Mouse (Mus musculus) heart, postnatal 0 days (tissue): ENCODE data around the gene Cnot3. TPM values are rescaled to one million over a fixed set of nuclear protein-coding genes. Genes with fewer than 3 reads are reported as not detected.
"Not testable (repeated sequence)": the region's sequence is repeated elsewhere in the genome, so short reads cannot be mapped to it uniquely, and the experiment has no call there.

Source experiments
- ATAC-seq: fragments of 200-750 bp; cut with Nextera tagmentation; 2 replicates; pipeline ENCODE4 v1.8.0; 2017; ENCODE audit warnings: low read depth, moderate number of reproducible peaks, moderate library complexity; ENCODE audit not compliant: insufficient read depth
- DNase-seq: peaks from one replicate; pipeline ENCODE4 v3.0.0-alpha.2; 2016; ENCODE audit warnings: low spot score
- H3K27ac ChIP-seq: fragments of 300-500 bp; sonication (generic); 2 replicates; pipeline ENCODE4 v1.5.1; 2014; ENCODE audit warnings: low read depth, mild to moderate bottlenecking
- H3K27me3 ChIP-seq: fragments of 300-500 bp; sonication (generic); 2 replicates; pipeline ENCODE4 v1.6.1; 2014; ENCODE audit warnings: low read length, mixed read lengths; ENCODE audit not compliant: control insufficient read depth, insufficient read depth
- H3K36me3 ChIP-seq: fragments of 300-500 bp; sonication (generic); replicated peaks from 2 replicates; pipeline ENCODE4 v1.6.1; 2014; ENCODE audit warnings: low read length, mixed read lengths; ENCODE audit not compliant: control insufficient read depth, insufficient read depth
- H3K4me1 ChIP-seq: fragments of 300-500 bp; sonication (generic); 2 replicates; pipeline ENCODE4 v1.6.1; 2014; ENCODE audit warnings: antibody characterized with exemption; ENCODE audit not compliant: control insufficient read depth, insufficient read depth
- H3K4me2 ChIP-seq: fragments of 300-500 bp; sonication (generic); 2 replicates; pipeline ENCODE4 v1.6.1; 2014; ENCODE audit warnings: low read depth, mild to moderate bottlenecking, low read length, moderate library complexity
- H3K4me3 ChIP-seq: fragments of 300-500 bp; sonication (generic); 2 replicates; pipeline ENCODE4 v1.5.1; 2014; ENCODE audit warnings: low read depth, low read length
- H3K9ac ChIP-seq: fragments of 300-500 bp; sonication (generic); replicated peaks from 2 replicates; pipeline ENCODE4 v1.6.1; 2014; ENCODE audit warnings: low read depth, low read length, mixed read lengths
- H3K9me3 ChIP-seq: fragments of 300-500 bp; sonication (generic); replicated peaks from 2 replicates; pipeline ENCODE4 v1.6.1; 2016; ENCODE audit warnings: low read length; ENCODE audit not compliant: control insufficient read depth
- CTCF ChIP-seq: IDR thresholded peaks from 2 replicates; pipeline ENCODE4 v1.5.1; 2016; ENCODE audit warnings: antibody characterized with exemption, control low read depth, low read depth
- EP300 ChIP-seq: IDR thresholded peaks from 2 replicates; pipeline ENCODE4 v1.6.1; 2016; ENCODE audit warnings: antibody characterized with exemption, low read depth
- WGBS: fragments of 180-500 bp; shearing (Covaris S2); extraction: QIAGEN DNeasy Blood & Tissue Kit; methylation state at CpG from one replicate; pipeline ENCODE4 v1.1.7; 2014; 5-methylcytosine and 5-hydroxymethylcytosine counted together
- polyA plus RNA-seq: library from polyadenylated mRNA; unstranded; fragments of >200 nt; fragmentation: Nextera tagmentation; extraction: Ambion mirVana; gene quantifications from 2 replicates; pipeline ENCODE4 v1.2.1, GENCODE M21; 2015
- total RNA-seq: library from RNA; depleted of rRNA; stranded (reverse); fragments of >200 nt; gene quantifications from 2 replicates; pipeline ENCODE4 v1.2.3, GENCODE M21; 2014; ENCODE audit warnings: low replicate concordance

Cnot3 gene
- total and polyA plus RNA-seq, 2 experiments from 2014 or later, result 15.9 to 16.8 TPM

GRCm38 (mm10) chr7:3703879-3704441, 58.9 kb downstream of the Cnot3 start, which contains the start of gene Rps9:
Rps9 (plus strand) TSS chr7:3703993.
- WGBS, result 2% methylated on average over 42 of the region's 42 CpGs
- ATAC-seq (peak; percentile 96), DNase-seq (peak; percentile 97)
- Histone ChIP-seq H3K4me1 (peaks cover 16% of the 10 kb centered on the region), H3K27me3 (no peaks in the 10 kb centered on the region), H3K4me3 (peak within 1 kb of the TSS; percentile 66), H3K9me3 (no peaks in the 10 kb centered on the region), H3K9ac (peak within 1 kb of the TSS; percentile 71), H3K27ac (peak within 1 kb of the TSS; percentile 95), H3K36me3 (peaks cover 42% of the 10 kb centered on the region), H3K4me2 (peak within 1 kb of the TSS; percentile 89)
- no peak; the same call in 1 of the 2 replicates for TF ChIP-seq CTCF
- TF ChIP-seq EP300, result 0 out of 2 replicates have a peak, but pooled peaks have one; percentile 62

- H3K9me3 ChIP-seq, result no peaks in the 10 kb centered on the region
- TF ChIP-seq CTCF (no peak), EP300 (no peak)
- H3K4me1 ChIP-seq, result peaks cover 16% of the 10 kb centered on the region
- peak overlapping the region; percentile 89 for H3K4me2 ChIP-seq
- H3K27me3 ChIP-seq, result no peaks in the 10 kb centered on the region
- DNase-seq (no peak), ATAC-seq (peak; percentile 56)
- peak overlapping the region; percentile 95 for H3K27ac ChIP-seq
- H3K9ac ChIP-seq, result peak overlapping the region; percentile 71
- peaks cover 37% of the 10 kb centered on the region for H3K36me3 ChIP-seq
- WGBS, result under 1% methylated on average over 20 of the region's 20 CpGs
- peak overlapping the region; percentile 66 for H3K4me3 ChIP-seq
Measured at GRCm38 (mm10) chr7:3704475-3704874, 59.4 kb downstream of the Cnot3 start.

- DNase-seq, H3K27ac ChIP-seq, H3K27me3 ChIP-seq, H3K9me3 ChIP-seq, ATAC-seq: not testable (repeated sequence)
- H3K4me2 ChIP-seq, result peak overlapping the region; percentile 89
- H3K4me3 ChIP-seq, result peak overlapping the region; percentile 66
- peak overlapping the region; percentile 71 for H3K9ac ChIP-seq
- 3% methylated on average over 6 of the region's 7 CpGs for WGBS
- H3K36me3 ChIP-seq, result peaks cover 30% of the 10 kb centered on the region
- H3K4me1 ChIP-seq, result peaks cover 16% of the 10 kb centered on the region
Measured at GRCm38 (mm10) chr7:3705461-3705860, 60.4 kb downstream of the Cnot3 start.

- peak overlapping the region; percentile 89 for H3K4me2 ChIP-seq
- DNase-seq (no peak), ATAC-seq (no peak)
- H3K27ac ChIP-seq, result 0 out of 2 replicates have a peak overlapping the region, but pooled peaks have one; percentile 25
- H3K4me3 ChIP-seq, result peak overlapping the region; percentile 66
- H3K4me1 ChIP-seq, result peaks cover 16% of the 10 kb centered on the region
- H3K36me3 ChIP-seq, result peaks cover 29% of the 10 kb centered on the region
- no peak for TF ChIP-seq CTCF
- no peak for TF ChIP-seq EP300
- H3K9me3 ChIP-seq, result no peaks in the 10 kb centered on the region
- H3K9ac ChIP-seq, result peak overlapping the region; percentile 71
- H3K27me3 ChIP-seq, result no peaks in the 10 kb centered on the region
- WGBS, result 34% methylated on average over 6 of the region's 6 CpGs
Measured at GRCm38 (mm10) chr7:3705911-3706310, 60.8 kb downstream of the Cnot3 start.

GRCm38 (mm10) chr7:3706343-3706934, 61.4 kb downstream of the Cnot3 start:
- Histone ChIP-seq H3K36me3 (peaks cover 24% of the 10 kb centered on the region), H3K27me3 (no peaks in the 10 kb centered on the region), H3K9me3 (no peaks in the 10 kb centered on the region), H3K4me1 (peaks cover 16% of the 10 kb centered on the region), H3K9ac (no peak overlapping the region), H3K4me3 (no peak overlapping the region; the same call in 1 of the 2 replicates), H3K27ac (0 out of 2 replicates have a peak overlapping the region, but pooled peaks have one; percentile 25), H3K4me2 (peak overlapping the region; percentile 89)
- WGBS, result 45% methylated on average over 11 of the region's 11 CpGs
- DNase-seq (no peak), ATAC-seq (no peak)
- TF ChIP-seq CTCF, result no peak
- TF ChIP-seq EP300, result no peak
